Mouse (Mus musculus) mouse embryonic stem cell (cell line): Measurements from ENCODE around the gene Cbarp.

ENCODE experiments used
- in situ Hi-C, 2 experiments: fragments of 300-500 bp; cut with MboI; formaldehyde crosslinking; loops; 1 replicate in 1 of 2; 3 replicates in 1 of 2; pipeline ENCODE4 v1.14.3; 2019 to 2020; ENCODE audit warnings: low sequenced_read_pairs in 2 of 2, low pct_unique_long_range_greater_than_20kb in 1 of 2, mixed read lengths in 1 of 2; ENCODE audit not compliant: unreplicated experiment in 1 of 2

The Cbarp gene

DNA sequence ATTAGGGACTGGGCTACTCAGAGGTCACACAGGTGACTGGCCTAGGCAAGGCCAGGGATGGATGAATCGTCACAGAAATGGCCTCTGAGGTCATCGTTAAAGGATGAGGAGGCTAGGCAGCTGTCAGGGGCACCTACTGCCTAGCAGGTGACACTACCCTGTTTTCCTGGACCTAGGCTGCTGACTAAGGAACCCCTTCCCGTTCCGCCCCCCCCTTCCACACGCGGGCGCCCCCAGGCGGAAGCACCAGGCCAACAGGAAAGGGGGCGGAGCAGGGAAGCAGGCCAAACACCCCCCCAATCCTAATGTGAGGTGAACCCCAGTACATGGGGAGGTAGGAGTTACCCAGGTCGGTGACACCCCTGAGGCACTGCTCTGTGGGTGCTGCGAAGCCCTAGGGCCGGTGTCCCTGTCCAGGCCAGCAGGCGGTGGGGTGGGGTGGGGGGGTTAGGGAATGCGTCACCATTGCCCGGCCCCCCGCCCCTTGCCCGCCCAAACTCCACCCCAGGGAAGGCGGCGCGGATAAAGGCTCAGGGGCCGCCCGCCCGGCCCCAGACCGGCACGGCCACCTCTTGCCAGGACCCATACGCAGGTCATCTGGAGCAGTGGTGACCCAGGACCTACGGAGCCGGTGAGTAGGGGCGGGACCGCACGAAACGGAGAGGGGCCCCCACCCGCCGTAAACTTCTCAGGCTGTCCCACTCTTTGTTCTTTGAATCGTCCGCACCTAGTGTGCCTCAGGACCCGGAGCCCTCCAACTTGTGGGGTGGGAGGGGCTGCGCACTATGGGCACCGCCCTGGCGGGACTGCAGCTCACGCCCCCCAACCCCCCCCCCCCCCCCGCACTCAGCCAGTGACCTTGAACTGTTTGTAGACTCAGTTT, 7.3 kb upstream of the Cbarp start, which contains the start of gene Midn:
Gene Midn, plus strand, starts transcription at position 554 of the 883 bp plus-strand sequence.
- in situ Hi-C loops = no loop called here

DNA sequence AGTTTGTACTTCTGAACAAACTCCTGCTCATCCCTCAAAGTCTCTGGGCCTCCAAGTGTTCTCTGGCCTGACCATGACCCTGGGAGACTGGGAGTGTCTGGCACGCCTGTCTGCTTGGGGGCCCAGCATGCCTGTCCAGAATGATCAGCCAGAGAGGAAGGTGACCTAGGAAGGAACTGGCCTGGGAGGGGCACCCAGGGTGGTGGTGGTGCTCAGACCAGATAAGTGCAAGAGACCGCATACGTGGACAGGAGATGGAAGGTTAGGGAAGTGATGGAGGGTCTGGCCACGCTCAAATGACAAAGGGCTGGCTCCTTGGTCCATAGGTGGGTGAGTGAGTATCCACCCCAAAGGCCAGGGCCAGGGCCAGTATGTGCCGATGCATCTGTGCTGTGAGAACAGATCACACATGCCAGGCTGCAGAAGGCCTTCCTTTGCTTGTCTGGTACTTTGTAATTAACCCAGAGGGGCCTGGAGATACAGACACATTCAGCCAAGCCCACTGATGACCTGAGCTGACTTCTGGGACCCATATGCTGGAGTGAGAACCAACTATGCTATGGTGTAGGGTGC, 6.6 kb upstream of the Cbarp start:
- in situ Hi-C loops = no loop called here

DNA sequence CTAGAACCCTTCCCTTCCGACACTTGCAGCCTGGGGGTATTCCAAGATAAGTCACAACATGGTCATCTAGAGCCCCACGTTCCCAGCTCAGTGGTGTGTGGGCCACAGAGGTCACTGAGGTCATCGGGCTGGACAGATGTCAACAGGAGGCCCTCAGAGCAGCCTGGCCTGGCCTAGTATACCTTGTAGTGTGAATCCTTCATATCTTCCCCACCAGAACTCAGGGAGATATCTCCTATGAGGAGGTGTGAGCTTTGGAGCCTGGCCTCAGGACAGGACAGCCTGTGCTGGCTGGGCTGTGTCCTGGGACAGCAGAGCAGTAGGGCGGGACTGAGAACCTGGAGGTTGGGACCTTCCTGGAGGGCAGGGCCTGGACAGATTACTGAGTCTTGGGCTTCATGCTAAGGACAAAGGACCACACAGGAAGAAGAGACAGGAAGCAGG, 6.0 kb upstream of the Cbarp start:
- in situ Hi-C loops = no loop called here

DNA sequence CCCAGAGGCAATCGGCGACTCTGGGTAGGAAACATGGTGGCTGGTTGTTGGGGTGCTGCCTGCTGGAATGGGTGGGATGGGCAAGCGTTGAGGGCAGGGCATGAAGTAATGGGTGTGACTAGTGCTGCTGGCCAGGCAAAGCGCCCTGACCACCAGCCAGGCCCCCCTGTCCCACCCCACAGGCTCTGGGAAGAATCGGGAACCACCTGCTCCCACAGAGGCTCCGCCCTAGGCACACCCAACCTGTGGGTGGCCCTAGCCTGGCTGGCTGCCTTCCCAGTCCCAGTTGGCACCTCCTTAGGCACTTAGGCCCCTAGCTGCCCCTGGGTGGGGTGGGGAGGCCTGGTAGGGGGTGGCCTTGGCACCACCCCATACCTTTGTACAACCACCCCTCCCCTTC, 5.3 kb upstream of the Cbarp start:
- in situ Hi-C loops = no loop called here

DNA sequence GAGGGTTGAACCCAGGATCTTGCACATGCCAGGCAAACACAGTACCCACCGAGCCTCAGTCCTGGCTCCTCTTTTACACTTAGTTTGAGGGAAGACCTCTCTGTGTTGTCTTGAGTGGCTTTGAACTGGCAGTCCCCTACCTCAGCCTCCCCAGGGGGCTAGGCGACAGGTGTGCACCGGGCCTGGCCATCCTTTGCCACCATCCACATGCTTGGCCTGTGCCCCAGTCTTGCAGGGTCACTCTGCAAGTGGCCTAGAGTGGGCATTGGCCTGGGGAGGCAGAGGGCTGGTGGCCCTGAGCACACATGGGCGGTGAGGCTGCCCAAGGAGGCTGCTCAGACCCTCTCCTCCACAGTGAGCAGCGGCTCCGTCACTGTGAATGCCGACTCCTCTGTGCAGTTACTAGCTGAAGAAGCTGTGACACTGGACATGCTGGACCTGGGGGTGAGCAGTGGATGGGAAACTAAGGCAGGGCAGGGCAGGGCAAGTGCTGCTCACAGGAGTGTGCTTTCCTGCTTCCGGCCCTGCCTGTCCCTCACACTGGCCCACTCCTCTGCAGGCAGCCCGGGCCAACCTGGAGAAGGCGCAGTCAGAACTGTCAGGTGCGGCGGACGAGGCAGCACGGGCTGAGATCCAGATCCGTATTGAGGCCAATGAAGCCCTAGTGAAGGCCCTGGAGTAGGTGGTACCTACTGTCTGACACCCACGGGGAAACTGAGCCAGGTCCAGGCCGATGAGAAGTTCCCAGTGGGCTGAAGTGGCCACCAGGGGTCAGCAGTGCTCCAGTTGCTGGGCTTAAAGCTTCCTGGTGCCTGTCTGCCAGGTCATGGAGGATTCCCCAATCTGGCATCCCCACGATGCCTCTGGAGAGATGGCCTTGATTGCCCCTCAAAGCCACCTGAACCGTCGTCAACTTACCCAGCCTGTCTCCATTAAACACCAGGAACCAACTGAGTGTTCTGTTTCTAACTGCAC, 4.5 kb upstream of the Cbarp start:
- in situ Hi-C loops = no loop called here

DNA sequence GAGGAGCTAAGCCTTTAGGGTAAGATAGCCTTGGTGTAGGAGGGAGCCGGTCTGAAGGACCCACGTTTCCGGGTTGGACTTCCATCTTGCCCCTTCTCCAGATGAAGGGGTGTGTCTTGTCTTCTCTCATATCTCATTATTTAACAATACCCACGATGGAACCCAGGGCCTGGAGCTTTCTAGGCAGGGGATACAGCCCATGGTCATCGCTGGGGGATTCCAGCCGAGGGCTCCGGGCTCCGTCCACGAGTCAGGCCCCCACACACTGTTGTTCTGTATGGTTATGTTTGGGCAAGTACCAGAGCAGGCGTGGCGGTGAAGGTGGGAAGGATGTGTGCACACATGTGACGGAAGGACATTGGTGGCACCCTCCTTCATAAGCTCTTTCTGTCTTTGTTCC, 3.5 kb upstream of the Cbarp start:
- in situ Hi-C loops = no loop called here

DNA sequence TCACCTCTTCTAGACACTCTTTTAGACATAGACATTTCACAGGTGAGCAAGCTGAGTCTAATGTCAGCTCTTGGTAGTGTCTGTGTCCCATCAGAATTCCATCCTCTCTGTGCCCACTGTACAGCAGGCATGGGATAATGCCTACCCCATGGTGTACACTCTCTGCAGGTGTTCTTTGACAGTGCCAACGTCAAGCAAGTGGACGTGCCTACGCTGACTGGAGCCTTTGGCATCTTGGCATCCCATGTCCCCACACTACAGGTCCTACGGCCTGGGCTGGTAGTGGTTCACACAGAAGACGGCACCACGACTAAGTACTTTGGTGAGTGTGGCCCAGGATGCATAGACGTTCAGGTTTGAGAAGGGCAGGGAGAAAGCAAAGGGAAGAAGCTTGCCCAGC, 3.0 kb upstream of the Cbarp start:
- in situ Hi-C loops = no loop called here

DNA sequence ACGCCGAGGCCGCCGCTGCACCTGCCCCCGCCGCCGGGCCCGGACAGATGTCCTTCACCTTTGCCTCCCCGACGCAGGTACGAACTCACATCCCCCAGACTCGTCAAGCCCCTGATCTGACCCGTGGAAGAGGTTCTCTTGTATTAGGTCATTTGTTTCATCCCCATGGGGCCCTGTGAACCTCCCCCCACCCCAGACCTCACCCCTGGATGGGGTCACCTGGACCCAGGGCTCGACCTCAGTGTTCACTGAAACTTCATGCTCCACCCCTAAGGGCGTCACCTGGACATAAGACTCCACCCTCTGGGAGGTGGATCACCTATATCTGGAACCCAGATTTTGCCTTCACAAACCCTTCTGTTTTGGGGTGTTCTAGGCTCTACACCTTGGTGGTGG, 1.9 kb upstream of the Cbarp start:
- in situ Hi-C loops = no loop called here

DNA sequence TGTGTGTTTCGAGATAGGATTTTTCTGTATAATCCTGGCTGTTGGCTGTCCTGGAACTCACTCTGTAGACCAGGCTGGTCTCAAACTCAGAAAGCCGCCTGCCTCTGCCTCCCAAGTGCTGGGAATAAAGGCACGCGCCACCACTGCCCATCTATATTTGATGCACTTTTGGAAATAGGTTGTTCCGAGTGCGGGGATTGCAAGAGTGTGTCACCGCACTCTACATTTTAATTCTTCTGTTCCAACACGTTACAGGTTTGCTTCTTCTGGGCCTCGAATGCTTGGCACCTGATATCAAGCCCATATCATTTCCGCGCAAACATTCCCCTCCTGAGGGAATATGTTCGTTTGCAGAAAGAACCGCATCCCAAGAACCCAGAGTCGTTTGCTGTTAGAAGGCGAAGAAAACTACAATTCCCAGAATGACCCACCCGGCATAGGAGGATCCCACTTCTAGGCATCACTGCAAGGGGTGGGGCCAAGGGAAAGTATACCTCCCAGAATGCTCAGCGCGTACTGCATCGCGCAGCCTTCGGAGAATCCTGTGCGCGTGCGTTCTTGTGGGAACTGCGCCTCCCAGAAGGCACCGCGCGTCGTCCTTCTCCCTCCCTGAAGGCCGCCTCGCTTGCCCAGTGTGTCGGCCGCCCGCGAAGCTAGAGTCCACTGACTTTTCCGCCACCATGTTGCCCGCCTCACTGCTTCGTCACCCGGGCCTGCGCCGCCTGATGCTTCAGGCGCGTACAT, 1.3 kb upstream of the Cbarp start:
- in situ Hi-C loops = no loop called here

DNA sequence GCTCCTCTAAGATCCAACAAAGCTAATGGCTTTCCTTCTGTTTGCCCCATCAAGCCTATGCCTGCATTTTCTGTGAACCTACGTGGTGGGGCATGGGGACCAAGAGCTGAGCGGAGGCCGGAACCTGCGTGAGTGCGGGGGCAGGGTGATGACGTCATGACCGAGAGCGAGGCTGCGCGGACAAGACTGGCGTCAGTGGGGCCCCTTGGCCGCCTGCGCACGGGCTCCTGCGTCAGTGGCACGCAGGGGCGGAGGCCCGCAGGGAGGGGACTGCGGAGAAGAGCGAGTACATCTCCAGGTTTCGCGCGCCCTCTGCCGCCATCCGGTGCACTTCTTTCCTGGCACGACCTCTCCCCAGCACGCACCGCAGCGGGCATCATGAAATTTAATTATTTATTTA, 608 bp upstream of the Cbarp start:
- in situ Hi-C loops = no loop called here

DNA sequence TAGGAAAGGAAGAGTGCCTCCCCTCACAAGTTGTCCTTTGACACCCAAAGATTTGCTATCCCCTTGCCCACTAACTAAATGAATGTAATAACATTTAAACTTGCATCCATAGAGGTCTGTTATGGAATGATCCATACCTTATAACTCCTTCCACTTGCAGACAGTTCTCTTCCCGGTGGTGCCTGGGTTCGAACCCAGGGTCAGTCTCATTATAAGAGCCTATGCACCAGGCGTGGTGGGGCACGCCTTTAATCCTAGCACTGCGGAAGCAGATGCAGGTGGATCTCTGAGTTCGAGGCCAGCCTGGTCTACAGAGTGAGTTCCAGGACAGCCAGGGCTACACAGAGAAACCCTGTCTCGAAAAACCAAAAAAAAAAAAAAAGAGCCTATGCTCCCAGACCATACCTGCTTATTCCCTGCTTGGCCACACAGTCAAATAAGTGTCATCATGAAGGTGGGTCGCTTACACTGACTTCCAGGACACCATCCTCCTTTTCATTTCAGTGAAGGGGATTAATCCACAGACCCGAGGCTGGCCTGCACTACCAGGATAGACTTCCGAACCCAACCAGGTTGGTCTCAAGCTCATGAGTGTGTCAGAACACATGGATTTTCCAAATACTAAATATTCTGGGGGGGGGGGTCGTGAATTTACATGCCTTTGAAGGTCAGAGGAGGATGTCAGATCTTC, 515 bp downstream of the Cbarp start:
- in situ Hi-C loops = no loop called here

DNA sequence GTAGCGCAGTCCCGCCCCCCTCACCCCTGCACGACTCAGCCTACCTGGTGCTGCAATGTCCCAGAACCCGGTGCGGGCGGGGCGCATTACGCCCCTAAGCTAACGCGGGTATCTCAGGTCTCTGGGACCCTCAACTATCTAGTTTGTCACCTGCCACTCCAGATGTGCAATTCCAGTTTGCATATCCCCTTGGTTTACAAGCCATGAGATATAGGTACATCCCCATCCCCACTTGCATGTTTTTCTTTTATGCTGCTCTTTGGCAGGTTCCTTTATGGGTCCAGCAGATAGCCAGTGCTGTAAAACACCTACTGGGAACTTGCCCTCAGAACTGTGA, 1.2 kb downstream of the Cbarp start:
- in situ Hi-C loops = no loop called here

DNA sequence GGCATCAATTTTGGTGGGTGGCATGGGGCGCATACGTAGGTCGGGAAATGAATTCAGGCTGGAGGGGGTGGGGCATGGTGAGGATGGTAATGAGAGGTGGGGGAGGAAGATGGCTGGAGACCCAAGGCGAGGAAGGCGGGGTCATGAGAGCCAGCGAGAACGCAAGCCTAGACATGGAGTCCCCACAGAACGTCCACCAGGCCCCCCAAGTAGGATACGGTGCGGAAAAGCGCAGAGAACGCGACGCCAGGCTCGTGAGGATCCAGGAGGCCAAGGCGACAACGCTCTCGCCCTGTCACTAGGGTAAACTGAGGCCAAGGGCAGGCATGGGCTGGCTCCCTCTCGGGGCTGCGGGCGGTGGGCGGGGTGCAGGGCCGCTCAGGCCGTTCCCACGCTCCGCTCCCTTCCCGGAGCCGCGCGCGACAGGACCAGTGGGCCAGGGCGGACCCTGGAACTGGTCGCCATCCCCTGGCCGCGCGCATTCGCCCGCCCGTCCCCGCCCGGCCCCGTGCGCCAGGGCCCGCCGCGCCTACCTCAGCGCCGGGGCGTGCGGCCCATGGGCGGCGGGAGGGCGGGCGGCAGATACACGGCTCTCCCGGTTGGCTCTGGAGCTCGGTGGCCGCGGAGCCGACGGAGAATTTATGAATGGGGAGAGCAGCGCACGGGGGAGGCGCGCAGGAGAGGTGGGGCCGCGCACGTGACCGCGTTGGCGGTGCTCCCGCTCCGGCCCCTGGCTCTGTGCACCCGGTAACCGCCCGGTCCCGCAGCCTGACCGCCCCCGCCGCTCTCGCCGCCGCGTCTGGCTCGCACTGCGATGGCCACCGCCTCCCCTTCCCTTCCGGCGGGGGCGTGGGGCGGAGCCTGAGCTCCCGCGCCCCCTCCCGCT, 1.8 kb downstream of the Cbarp start, which contains the start of gene Atp5d:
Gene Atp5d, plus strand, starts transcription at position 80 of the 886 bp plus-strand sequence.
- in situ Hi-C loops = no loop called here

DNA sequence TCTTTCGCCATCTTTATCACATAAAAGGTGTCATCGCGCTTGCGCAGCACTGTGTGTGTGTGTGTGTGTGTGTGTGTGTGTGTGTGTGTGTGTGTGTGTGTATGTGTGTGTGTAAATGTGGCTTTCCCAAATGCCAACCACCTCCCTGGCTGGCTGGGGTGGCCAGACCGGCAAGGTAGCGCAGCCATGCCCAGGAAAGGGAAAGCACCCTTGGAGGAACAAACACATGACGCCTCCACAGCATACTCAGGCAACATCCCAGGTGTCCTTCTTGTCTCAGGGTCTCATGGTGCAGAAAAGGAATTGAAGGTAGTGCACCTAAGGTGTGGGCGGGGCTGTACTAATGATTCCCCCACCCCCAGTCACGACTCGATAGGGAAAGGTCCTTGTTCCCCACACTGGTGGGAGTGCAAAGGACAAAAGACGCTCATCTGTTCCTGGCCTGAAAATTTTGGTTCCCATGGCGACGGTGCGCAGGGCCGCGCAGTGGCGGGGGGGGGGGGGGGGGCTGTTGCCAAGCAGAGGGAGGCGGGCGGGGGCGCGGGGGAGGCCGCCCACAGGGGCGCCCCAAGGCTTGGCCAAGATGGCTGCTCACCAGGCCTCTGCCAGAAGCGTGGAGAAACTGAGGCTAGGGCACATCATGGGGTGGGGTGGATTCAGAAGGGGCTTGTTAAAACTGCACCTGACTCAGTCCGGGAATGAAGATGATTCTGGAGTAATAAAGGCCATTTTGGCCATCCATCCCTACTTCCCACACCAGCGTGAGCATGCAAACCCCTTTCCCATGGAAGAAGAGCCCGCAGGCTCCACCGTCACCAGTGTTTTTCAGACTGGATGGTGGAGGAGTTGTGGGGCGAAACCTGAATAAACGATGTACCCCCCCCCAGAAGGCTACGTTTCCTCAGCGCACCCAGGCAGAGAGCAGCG, 2.7 kb downstream of the Cbarp start:
- in situ Hi-C loops = no loop called here

DNA sequence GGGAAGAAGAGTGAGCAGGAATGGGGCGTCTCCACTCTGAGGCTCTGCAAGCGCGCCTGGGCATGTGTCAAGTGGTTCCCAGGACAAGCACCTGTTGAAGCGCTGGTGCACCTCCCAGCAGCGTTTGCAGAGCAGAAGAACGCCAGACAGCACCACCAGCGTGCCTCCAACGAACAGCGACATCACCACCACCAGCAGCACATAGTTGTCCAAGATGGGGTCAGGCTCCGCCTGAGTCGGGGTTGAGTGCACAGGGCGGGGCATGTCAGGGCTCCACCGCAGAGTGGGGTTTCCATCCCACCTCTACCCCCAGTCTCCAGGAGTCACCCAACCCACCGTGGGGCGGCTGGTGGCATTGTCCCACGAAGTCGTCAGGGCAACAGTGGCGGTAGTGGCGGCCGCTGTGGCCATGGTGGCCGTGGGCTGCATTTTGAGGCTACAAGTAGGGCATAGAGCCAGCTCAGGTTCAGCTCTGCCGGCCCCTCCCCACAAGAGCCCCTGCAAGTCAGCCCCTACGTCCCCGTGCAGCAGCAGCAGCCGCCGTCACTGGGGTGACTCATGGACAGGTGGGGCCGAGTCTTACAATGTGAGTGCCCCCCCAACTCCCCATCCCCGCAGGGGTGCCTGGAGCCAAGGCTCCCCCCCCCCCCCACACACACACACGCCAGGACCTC, 3.5 kb downstream of the Cbarp start:
- in situ Hi-C loops = no loop called here
